Mouse (Mus musculus): ENCODE measurements around the gene Lrrc4b. TPM values are rescaled to one million over a fixed set of nuclear protein-coding genes. Genes with fewer than 3 reads are reported as not detected.

The Lrrc4b gene
- polyA plus RNA-seq, 1 experiment = 1.4 TPM

- Histone ChIP-seq H3K36me3 (ENCODE audit: control insufficient read depth, insufficient read depth, low read length) (no peaks in the 10 kb centered on the region), H3K27me3 (ENCODE audit: control insufficient read depth, insufficient read depth, low read length) (peaks cover 9% of the 10 kb centered on the region; the same call in 1 of the 2 replicates), H3K4me1 (replicated peaks; ENCODE audit: control insufficient read depth, insufficient read depth, low read length) (no peaks in the 10 kb centered on the region), H3K27ac (ENCODE audit: control insufficient read depth, insufficient read depth, low read length) (no peak overlapping the region), H3K4me3 (ENCODE audit: control insufficient read depth, insufficient read depth, low read length) (no peak overlapping the region)
- TF ChIP-seq CTCF (IDR thresholded peaks at IDR 0.05; ENCODE audit: borderline replicate concordance, control insufficient read depth, extremely low read depth, insufficient read depth, low read length, poor library complexity) = no peak
- TF ChIP-seq POLR2A (IDR thresholded peaks at IDR 0.05; ENCODE audit: control insufficient read depth, extremely low read depth, insufficient read depth, low read length, poor library complexity) = no peak
- DNase-seq = no peak
- 6% methylated on average over 7 of the region's 7 CpGs for WGBS
Measured at GRCm38 (mm10) chr7:44445528-44445923, 16.7 kb downstream of the Lrrc4b start.

GRCm38 (mm10) chr7:44446070-44446855 lies 17.4 kb downstream of the Lrrc4b start:
- Histone ChIP-seq H3K4me3 (ENCODE audit: control insufficient read depth, insufficient read depth, low read length) (no peak overlapping the region), H3K36me3 (ENCODE audit: control insufficient read depth, insufficient read depth, low read length) (no peaks in the 10 kb centered on the region), H3K4me1 (replicated peaks; ENCODE audit: control insufficient read depth, insufficient read depth, low read length) (no peaks in the 10 kb centered on the region), H3K27me3 (ENCODE audit: control insufficient read depth, insufficient read depth, low read length) (peaks cover 9% of the 10 kb centered on the region; the same call in 1 of the 2 replicates), H3K27ac (ENCODE audit: control insufficient read depth, insufficient read depth, low read length) (no peak overlapping the region)
- TF ChIP-seq CTCF (IDR thresholded peaks at IDR 0.05; ENCODE audit: borderline replicate concordance, control insufficient read depth, extremely low read depth, insufficient read depth, low read length, poor library complexity) (no peak), POLR2A (IDR thresholded peaks at IDR 0.05; ENCODE audit: control insufficient read depth, extremely low read depth, insufficient read depth, low read length, poor library complexity) (no peak)
- DNase-seq = no peak
- 50% methylated on average over 12 of the region's 12 CpGs for WGBS

GRCm38 (mm10) chr7:44453256-44453655 lies 24.4 kb downstream of the Lrrc4b start:
- H3K27ac ChIP-seq (ENCODE audit: control insufficient read depth, insufficient read depth, low read length) = no peak overlapping the region
- no peaks in the 10 kb centered on the region for H3K4me1 ChIP-seq (replicated peaks; ENCODE audit: control insufficient read depth, insufficient read depth, low read length)
- no peaks in the 10 kb centered on the region for H3K36me3 ChIP-seq (ENCODE audit: control insufficient read depth, insufficient read depth, low read length)
- no peaks in the 10 kb centered on the region for H3K27me3 ChIP-seq (ENCODE audit: control insufficient read depth, insufficient read depth, low read length)
- 12% methylated on average over 3 of the region's 3 CpGs for WGBS
- no peak overlapping the region for H3K4me3 ChIP-seq (ENCODE audit: control insufficient read depth, insufficient read depth, low read length)
- TF ChIP-seq POLR2A (IDR thresholded peaks at IDR 0.05; ENCODE audit: control insufficient read depth, extremely low read depth, insufficient read depth, low read length, poor library complexity) (no peak), CTCF (IDR thresholded peaks at IDR 0.05; ENCODE audit: borderline replicate concordance, control insufficient read depth, extremely low read depth, insufficient read depth, low read length, poor library complexity) (no peak)
- DNase-seq = no peak

DNA sequence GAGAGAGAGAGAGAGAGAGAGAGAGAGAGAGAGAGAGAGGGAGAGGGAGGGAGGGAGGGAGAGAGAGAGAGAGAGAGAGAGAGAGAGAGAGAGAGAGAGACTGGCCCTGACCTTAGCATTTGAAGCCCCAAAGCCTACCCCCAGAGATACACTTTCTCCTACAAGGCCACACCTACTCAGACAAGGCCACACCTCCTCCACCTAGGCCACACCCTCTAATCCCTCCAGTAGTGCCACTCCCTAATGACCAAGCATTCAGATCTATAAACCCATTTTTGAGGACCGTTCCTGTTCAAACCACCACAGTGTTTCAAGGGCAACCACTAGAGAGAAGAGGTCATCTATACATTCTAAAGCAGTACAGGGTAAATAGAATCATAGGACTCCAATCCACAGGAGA lies 27.5 kb downstream of the Lrrc4b start:
- H3K4me3 ChIP-seq (ENCODE audit: control insufficient read depth, insufficient read depth, low read length) = no peak overlapping the region
- no peak for TF ChIP-seq POLR2A (IDR thresholded peaks at IDR 0.05; ENCODE audit: control insufficient read depth, extremely low read depth, insufficient read depth, low read length, poor library complexity)
- TF ChIP-seq CTCF (IDR thresholded peaks at IDR 0.05; ENCODE audit: borderline replicate concordance, control insufficient read depth, extremely low read depth, insufficient read depth, low read length, poor library complexity) = no peak
- H3K27me3 ChIP-seq (ENCODE audit: control insufficient read depth, insufficient read depth, low read length) = no peaks in the 10 kb centered on the region
- H3K4me1 ChIP-seq (replicated peaks; ENCODE audit: control insufficient read depth, insufficient read depth, low read length) = no peaks in the 10 kb centered on the region
- 93% methylated on average over 1 of the region's 1 CpGs for WGBS
- H3K36me3 ChIP-seq (ENCODE audit: control insufficient read depth, insufficient read depth, low read length) = no peaks in the 10 kb centered on the region
- no peak for DNase-seq
- H3K27ac ChIP-seq (ENCODE audit: control insufficient read depth, insufficient read depth, low read length) = no peak overlapping the region

DNA sequence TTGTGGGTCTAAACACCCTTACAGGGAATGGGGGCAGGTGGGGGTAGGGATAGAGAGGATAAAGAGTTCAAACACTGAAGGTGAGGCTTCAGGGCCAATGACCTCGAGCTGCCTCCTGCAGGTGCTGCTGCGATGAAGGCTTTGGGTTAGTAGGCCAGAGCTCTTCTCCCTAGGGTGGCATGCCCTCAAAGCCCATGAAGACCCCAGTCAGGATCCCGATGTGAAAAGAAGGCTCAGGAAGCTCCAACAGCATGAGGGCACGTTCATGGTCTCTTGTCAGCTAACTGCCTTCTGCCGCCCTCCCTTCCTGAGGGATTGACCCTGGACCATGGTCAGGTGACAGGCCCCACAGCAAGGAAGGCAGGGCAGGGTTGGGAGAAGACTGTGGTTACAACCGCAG lies 31.2 kb downstream of the Lrrc4b start:
- DNase-seq = no peak
- Histone ChIP-seq H3K36me3 (ENCODE audit: control insufficient read depth, insufficient read depth, low read length) (no peaks in the 10 kb centered on the region), H3K4me3 (ENCODE audit: control insufficient read depth, insufficient read depth, low read length) (no peak overlapping the region), H3K4me1 (replicated peaks; ENCODE audit: control insufficient read depth, insufficient read depth, low read length) (no peaks in the 10 kb centered on the region), H3K27ac (ENCODE audit: control insufficient read depth, insufficient read depth, low read length) (no peak overlapping the region), H3K27me3 (ENCODE audit: control insufficient read depth, insufficient read depth, low read length) (no peaks in the 10 kb centered on the region; the same call in 1 of the 2 replicates)
- WGBS = 71% methylated on average over 6 of the region's 6 CpGs
- no peak for TF ChIP-seq CTCF (IDR thresholded peaks at IDR 0.05; ENCODE audit: borderline replicate concordance, control insufficient read depth, extremely low read depth, insufficient read depth, low read length, poor library complexity)
- no peak for TF ChIP-seq POLR2A (IDR thresholded peaks at IDR 0.05; ENCODE audit: control insufficient read depth, extremely low read depth, insufficient read depth, low read length, poor library complexity)

DNA sequence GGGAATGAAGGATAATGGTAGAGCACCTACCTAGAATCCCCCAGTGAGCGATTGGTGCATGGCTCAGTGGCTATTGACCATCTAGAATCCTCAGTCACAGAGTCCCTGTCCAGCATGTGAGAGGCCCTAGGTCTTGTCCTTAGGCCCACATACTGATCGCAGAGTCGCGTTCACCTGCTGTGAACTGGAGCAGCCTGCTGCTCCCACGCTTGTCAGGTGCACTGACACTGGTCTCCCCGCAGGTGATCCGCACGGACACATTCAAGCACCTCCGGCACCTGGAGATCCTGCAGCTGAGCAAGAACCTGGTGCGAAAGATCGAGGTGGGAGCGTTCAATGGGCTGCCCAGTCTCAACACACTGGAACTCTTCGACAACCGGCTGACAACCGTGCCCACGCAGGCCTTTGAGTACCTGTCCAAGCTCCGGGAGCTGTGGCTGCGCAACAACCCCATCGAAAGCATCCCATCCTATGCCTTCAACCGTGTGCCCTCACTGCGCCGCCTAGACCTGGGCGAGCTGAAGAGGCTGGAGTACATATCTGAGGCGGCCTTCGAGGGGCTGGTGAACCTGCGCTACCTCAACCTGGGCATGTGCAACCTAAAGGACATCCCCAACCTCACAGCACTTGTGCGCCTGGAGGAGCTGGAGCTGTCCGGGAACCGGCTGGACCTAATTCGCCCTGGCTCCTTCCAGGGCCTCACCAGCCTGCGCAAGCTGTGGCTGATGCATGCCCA lies 32.1 kb downstream of the Lrrc4b start:
- 75% methylated on average over 31 of the region's 31 CpGs for WGBS
- DNase-seq = no peak
- no peak for TF ChIP-seq POLR2A (IDR thresholded peaks at IDR 0.05; ENCODE audit: control insufficient read depth, extremely low read depth, insufficient read depth, low read length, poor library complexity)
- no peak for TF ChIP-seq CTCF (IDR thresholded peaks at IDR 0.05; ENCODE audit: borderline replicate concordance, control insufficient read depth, extremely low read depth, insufficient read depth, low read length, poor library complexity)
- Histone ChIP-seq H3K27ac (ENCODE audit: control insufficient read depth, insufficient read depth, low read length) (no peak overlapping the region), H3K4me3 (ENCODE audit: control insufficient read depth, insufficient read depth, low read length) (no peak overlapping the region), H3K36me3 (ENCODE audit: control insufficient read depth, insufficient read depth, low read length) (no peaks in the 10 kb centered on the region), H3K27me3 (ENCODE audit: control insufficient read depth, insufficient read depth, low read length) (no peaks in the 10 kb centered on the region; the same call in 1 of the 2 replicates), H3K4me1 (replicated peaks; ENCODE audit: control insufficient read depth, insufficient read depth, low read length) (no peaks in the 10 kb centered on the region)
